Mouse (Mus musculus) embryo, embryonic 9.5 days (tissue): ENCODE measurements around the gene Kdm6b.
A peak's percentile ranks its signal among the peaks of the same experiment; 100 is the strongest.
"Not testable (repeated sequence)": the region's sequence is repeated elsewhere in the genome, so short reads cannot be mapped to it uniquely, and the experiment has no call there.

ENCODE experiments used
- DNase-seq: peaks from one replicate; pipeline ENCODE4 v3.0.0-alpha.2; 2017; ENCODE audit errors: extremely low spot score

Gene Kdm6b

GRCm38 (mm10) chr11:69406282-69406681 lies 7.2 kb downstream of the Kdm6b start:
- DNase-seq = no peak

GRCm38 (mm10) chr11:69405397-69406200 lies 7.9 kb downstream of the Kdm6b start:
- DNase-seq = no peak

- no peak for DNase-seq
Observed at GRCm38 (mm10) chr11:69404595-69405396, 8.7 kb downstream of the Kdm6b start.

DNA sequence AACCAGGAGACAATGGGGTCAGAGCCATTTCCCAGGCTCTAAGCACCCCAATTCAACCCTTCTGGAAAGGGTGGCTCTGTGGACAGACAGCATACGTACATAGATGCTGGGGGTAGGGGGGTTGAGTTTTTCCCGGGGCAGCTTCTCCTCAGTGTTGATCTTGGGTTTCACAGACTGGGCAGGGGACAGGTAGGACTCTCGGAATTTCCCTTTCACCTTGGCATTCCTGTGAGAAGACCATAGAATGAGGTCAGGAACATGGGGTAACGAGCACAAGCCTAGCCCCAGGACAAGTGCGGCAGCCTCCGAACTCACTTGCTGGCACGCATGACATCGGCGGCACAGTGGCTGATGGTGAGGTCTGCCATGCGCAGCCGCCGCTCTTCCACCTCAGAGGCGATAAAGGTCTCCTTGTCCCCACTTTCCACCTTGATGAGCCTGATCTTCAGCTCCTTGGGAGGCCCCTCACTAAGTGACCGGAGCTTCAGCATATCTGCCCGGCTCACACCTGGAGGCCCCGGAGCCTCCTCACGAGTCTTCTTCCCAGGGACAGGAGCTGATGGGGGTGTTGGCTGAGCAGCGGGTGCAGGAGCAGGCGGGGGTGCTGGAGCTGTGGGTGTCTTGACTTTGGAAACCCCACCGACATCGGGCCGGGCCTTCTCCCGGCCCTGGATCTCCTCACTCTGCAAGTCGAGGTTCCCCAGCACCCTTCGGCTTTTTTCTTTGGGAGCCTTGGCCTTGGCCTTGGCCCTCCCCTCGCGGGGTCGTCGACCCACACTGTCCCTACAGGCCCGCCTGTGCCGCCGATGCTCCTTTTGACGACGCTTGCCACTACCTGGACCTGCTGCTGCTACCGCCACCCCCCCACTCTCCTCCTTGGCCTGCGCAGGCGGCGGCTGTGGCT lies 9.5 kb downstream of the Kdm6b start:
- DNase-seq = no peak

- no peak for DNase-seq
Observed at GRCm38 (mm10) chr11:69401987-69402386, 11.5 kb downstream of the Kdm6b start.

GRCm38 (mm10) chr11:69401210-69401637 lies 12.3 kb downstream of the Kdm6b start:
- DNase-seq = peak; percentile 83

- peak; percentile 27 for DNase-seq
Observed at GRCm38 (mm10) chr11:69400083-69400850, 13.2 kb downstream of the Kdm6b start.

- DNase-seq = peak; percentile 63
Observed at GRCm38 (mm10) chr11:69399201-69400082, 14.0 kb downstream of the Kdm6b start.

GRCm38 (mm10) chr11:69398486-69399200 lies 14.8 kb downstream of the Kdm6b start:
- DNase-seq = peak; percentile 45

DNA sequence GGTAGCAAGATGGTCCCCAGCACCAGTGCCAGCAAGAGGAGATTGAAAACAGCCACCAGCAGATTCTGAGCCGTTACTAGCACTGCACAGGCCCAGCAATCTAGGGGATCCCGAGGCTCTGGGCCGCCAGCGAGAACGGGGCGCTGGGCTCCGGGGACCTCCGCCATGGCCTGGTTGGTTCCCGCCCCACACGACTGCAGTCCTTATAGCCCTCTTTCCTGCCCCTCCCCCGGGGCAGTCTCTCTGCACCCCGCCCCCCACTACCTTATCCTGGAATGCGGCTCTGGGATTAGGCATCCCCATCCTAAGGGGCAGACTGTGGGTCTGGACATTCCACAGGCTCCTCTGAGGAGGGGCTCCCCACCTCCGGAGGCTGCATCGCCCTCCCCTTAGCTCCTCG lies 15.4 kb downstream of the Kdm6b start, which contains the start of gene Tmem88:
TSS of gene Tmem88 (minus strand) at position 176 of the 400 bp plus-strand sequence.
- peak; percentile 78 for DNase-seq

GRCm38 (mm10) chr11:69397581-69398057 lies 15.9 kb downstream of the Kdm6b start:
- peak; percentile 60 for DNase-seq

DNA sequence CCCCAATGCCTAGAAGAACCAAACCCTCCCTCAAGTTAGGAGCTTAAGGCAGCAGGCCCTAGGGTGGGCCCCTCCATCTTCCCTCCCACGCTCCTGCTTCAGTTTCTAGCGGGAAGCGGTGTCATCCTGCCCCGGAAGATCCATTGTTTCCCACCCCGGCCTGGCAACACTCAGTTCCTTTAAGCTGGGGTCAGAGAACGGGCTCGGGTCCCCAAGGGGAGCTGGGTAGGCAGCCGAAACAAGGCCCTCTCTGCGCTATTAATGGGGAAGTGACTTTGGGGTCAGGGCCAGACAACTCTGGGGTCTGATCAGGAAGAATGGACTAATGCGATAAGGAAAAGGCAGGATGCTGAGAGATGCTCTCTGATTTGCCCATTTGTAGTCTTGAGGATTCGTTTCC lies 16.7 kb downstream of the Kdm6b start:
- peak; percentile 36 for DNase-seq

- DNase-seq = peak; percentile 98
Observed at GRCm38 (mm10) chr11:69395634-69396373, 17.7 kb downstream of the Kdm6b start.

- not testable (repeated sequence) for DNase-seq
Observed at GRCm38 (mm10) chr11:69395235-69395633, 18.2 kb downstream of the Kdm6b start, which contains the start of the genes Naa38 and Cyb5d1. Naa38 (plus strand) TSS chr11:69395487. Cyb5d1 (minus strand) TSS chr11:69395631.

GRCm38 (mm10) chr11:69394591-69395167 lies 18.8 kb downstream of the Kdm6b start:
- peak; percentile 43 for DNase-seq

DNA sequence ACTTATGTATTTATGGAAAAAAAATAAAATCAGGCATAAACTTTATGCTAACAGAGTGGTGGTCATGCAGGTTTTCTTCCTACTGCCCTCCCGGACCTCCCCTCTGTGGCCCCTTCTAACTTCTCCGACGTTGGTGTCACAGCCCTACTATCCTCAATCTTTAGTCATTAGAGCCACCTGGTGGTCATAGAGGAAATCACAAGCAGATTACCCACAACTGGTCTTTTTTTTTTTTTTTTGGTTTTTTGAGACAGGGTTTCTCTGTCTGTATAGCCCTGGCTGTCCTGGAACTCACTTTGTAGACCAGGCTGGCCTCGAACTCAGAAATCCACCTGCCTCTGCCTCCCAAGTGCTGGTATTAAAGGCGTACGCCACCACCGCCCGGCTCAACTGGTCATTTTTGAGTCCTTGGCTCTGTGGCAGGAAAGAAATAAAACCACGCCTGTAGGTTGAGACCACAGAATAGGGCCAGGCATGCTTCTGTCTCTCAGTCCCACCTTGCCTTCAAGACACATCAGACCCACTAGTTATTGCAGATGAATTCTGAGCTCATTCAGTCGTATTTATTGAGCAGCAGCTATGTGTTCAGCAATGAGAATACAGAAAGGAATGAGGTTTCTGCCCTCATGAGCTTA lies 23.0 kb downstream of the Kdm6b start:
- peak; percentile 76 for DNase-seq
